Mouse (Mus musculus): ENCODE data around the gene Sdad1.

- no peak for TF ChIP-seq CTCF (IDR thresholded peaks at IDR 0.05; ENCODE audit: low read depth, low read length)
- no peak for TF ChIP-seq POLR2A (IDR thresholded peaks at IDR 0.05; ENCODE audit: extremely low read depth, insufficient read depth, low read length)
Measured at GRCm38 (mm10) chr5:92332359-92332840, 22.1 kb upstream of the Sdad1 start.
